Mouse (Mus musculus): ENCODE measurements at regions not wholly inside any gene's neighbourhood (a gene's known extent, or its start where the extent isn't known, plus 50 kb on each side); places are given as distances from the start of the nearest gene placed in this dataset.

DNA sequence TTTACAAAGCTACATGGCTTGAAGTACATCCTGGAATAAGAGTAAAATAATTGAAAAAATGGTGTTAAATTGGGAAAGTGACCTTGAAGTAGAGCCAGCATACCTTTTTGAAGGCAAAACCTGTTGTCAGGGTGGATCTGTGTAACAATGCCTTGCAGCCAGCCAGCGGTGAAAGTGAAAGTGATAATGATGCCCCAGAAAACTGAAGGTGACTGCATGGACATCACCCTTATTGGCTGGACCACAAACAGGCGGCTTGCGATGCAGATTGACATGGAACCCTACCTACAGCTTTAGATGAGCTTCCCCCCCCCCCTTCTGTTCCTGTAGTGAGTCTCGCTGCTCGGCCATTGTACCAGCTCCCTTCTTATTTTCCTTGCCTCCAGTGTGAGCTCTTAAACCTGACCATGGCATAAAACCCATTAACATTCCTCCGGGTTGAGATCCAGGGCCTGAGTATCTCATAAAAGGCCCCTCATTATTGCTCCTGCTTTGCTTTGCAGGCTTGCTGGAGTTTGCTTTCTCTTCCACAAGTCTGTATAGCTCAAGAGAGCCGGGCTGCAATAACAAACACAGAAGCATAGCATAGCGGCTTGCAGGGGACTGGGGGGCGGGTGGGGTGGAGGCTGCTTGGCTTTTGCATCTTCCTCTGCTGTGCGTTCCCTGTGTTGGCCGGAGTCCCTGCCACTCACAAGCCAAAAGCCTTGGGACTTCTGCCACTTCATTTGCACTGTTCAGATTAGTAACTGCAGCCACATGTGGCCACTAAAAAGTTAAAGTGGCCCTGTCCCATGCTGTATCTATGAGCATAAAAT lies 292.1 kb downstream of the Plpp3 start:
- TF ChIP-seq CTCF (IDR thresholded peaks at IDR 0.05 in 2 of 3, conservative IDR thresholded peaks at IDR 0.05 in 1 of 3; ENCODE audit: control insufficient read depth in 1 of 3, insufficient read depth in 1 of 3, low read depth in 2 of 3, low read length in 3 of 3, poor library complexity in 1 of 3, severe bottlenecking in 1 of 3): no peak
- no peak for TF ChIP-seq EP300 (IDR thresholded peaks at IDR 0.05; ENCODE audit: low read depth in 1 of 2, low read length in 2 of 2)
- no peak for TF ChIP-seq POLR2A (IDR thresholded peaks at IDR 0.05; ENCODE audit: control insufficient read depth in 1 of 2, insufficient read depth in 1 of 2, low read depth in 1 of 2, low read length in 2 of 2, poor library complexity in 1 of 2)
- TF ChIP-seq MAZ (IDR thresholded peaks at IDR 0.05; ENCODE audit: low read depth, low read length): no peak
- no peak for TF ChIP-seq POLR2AphosphoS5 (IDR thresholded peaks at IDR 0.05; ENCODE audit: borderline replicate concordance, low read depth, low read length)
- no peak for TF ChIP-seq MAFK (IDR thresholded peaks at IDR 0.05; ENCODE audit: borderline replicate concordance, low read depth, low read length)
- TF ChIP-seq SMC3 (IDR thresholded peaks at IDR 0.05; ENCODE audit: low read depth, low read length): no peak
- TF ChIP-seq CHD1 (IDR thresholded peaks at IDR 0.05; ENCODE audit: low read depth, low read length): no peak
- TF ChIP-seq NELFE (IDR thresholded peaks at IDR 0.05; ENCODE audit: low read depth, low read length): no peak
- TF ChIP-seq E2F4 (IDR thresholded peaks at IDR 0.05; ENCODE audit: borderline replicate concordance, low read depth, low read length): no peak
- TF ChIP-seq RCOR1 (IDR thresholded peaks at IDR 0.05; ENCODE audit: low read depth, low read length): no peak
- TF ChIP-seq CHD2 (IDR thresholded peaks at IDR 0.05; ENCODE audit: low read length): no peak
- no peak for TF ChIP-seq TBP (IDR thresholded peaks at IDR 0.05; ENCODE audit: low read depth, low read length)
